Mouse (Mus musculus) cortical plate, adult 2 months (tissue): ENCODE measurements around the gene Gtpbp1. TPM values are rescaled to one million over a fixed set of nuclear protein-coding genes. Genes with fewer than 3 reads are reported as not detected.

Source experiments
- H3K27ac ChIP-seq: fragments of 200-500 bp; 2 replicates; pipeline ENCODE4 v1.5.1; 2012; ENCODE audit warnings: low read length, control low read depth, inconsistent platforms; ENCODE audit not compliant: insufficient read depth
- H3K4me1 ChIP-seq: fragments of 200-500 bp; 2 replicates; pipeline ENCODE4 v1.6.1; 2011; ENCODE audit warnings: low read length; ENCODE audit not compliant: control insufficient read depth, insufficient read depth
- H3K4me3 ChIP-seq: fragments of 200-500 bp; 2 replicates; pipeline ENCODE4 v1.5.1; 2011; ENCODE audit warnings: mild to moderate bottlenecking, low read length, control low read depth; ENCODE audit not compliant: insufficient read depth
- CTCF ChIP-seq: fragments of 200-500 bp; IDR thresholded peaks from 2 replicates; pipeline ENCODE4 v1.5.1; 2011; ENCODE audit warnings: mild to moderate bottlenecking, control low read depth, low read length; ENCODE audit not compliant: insufficient read depth; ENCODE audit errors: extremely low read depth
- POLR2A ChIP-seq: fragments of 200-500 bp; IDR thresholded peaks from 2 replicates; pipeline ENCODE4 v1.6.1; 2011; ENCODE audit warnings: mild to moderate bottlenecking, low read length, control low read depth; ENCODE audit not compliant: insufficient read depth; ENCODE audit errors: extremely low read depth
- polyA plus RNA-seq: library from polyadenylated mRNA; depleted of rRNA; stranded (reverse); fragments of >200 nt; gene quantifications from 2 replicates; pipeline ENCODE4 v1.2.3, GENCODE M21; 2012

Gene Gtpbp1
- polyA plus RNA-seq, 1 experiment, result 36.4 TPM

GRCm38 (mm10) chr15:79692334-79692733 lies 1.7 kb downstream of the Gtpbp1 start:
- H3K4me1 ChIP-seq, result peaks cover 5% of the 10 kb centered on the region; the same call in 1 of the 2 replicates
- H3K27ac ChIP-seq, result no peak overlapping the region
- no peak overlapping the region for H3K4me3 ChIP-seq
- TF ChIP-seq POLR2A (no peak), CTCF (no peak)

GRCm38 (mm10) chr15:79693740-79694139 lies 3.1 kb downstream of the Gtpbp1 start:
- TF ChIP-seq CTCF, result no peak
- TF ChIP-seq POLR2A, result no peak
- Histone ChIP-seq H3K4me1 (peaks cover 5% of the 10 kb centered on the region; the same call in 1 of the 2 replicates), H3K4me3 (no peak overlapping the region), H3K27ac (peak overlapping the region; percentile 15; the same call in 1 of the 2 replicates)

- Histone ChIP-seq H3K4me1 (peaks cover 5% of the 10 kb centered on the region; the same call in 1 of the 2 replicates), H3K27ac (no peak overlapping the region; the same call in 1 of the 2 replicates), H3K4me3 (no peak overlapping the region)
- TF ChIP-seq CTCF (no peak), POLR2A (no peak)
Observed at GRCm38 (mm10) chr15:79694512-79694911, 3.9 kb downstream of the Gtpbp1 start.

GRCm38 (mm10) chr15:79695516-79695915 lies 4.9 kb downstream of the Gtpbp1 start:
- H3K27ac ChIP-seq, result no peak overlapping the region

GRCm38 (mm10) chr15:79696508-79696907 lies 5.9 kb downstream of the Gtpbp1 start:
- TF ChIP-seq CTCF (no peak), POLR2A (no peak)
- peaks cover 4% of the 10 kb centered on the region; the same call in 1 of the 2 replicates for H3K4me1 ChIP-seq
- no peak overlapping the region for H3K4me3 ChIP-seq
- no peak overlapping the region for H3K27ac ChIP-seq

More at GRCm38 (mm10) chr15:79695516-79695915, 4.9 kb downstream of the Gtpbp1 start:
- Histone ChIP-seq H3K4me1 (peaks cover 5% of the 10 kb centered on the region; the same call in 1 of the 2 replicates), H3K4me3 (no peak overlapping the region)
- no peak for TF ChIP-seq POLR2A
- TF ChIP-seq CTCF, result no peak

GRCm38 (mm10) chr15:79697011-79697410 lies 6.4 kb downstream of the Gtpbp1 start:
- Histone ChIP-seq H3K27ac (no peak overlapping the region), H3K4me3 (no peak overlapping the region), H3K4me1 (peaks cover 2% of the 10 kb centered on the region; the same call in 1 of the 2 replicates)
- no peak for TF ChIP-seq CTCF
- TF ChIP-seq POLR2A, result no peak

- TF ChIP-seq POLR2A (no peak), CTCF (no peak)
- Histone ChIP-seq H3K4me3 (no peak overlapping the region), H3K4me1 (peaks cover 2% of the 10 kb centered on the region; the same call in 1 of the 2 replicates), H3K27ac (no peak overlapping the region)
Observed at GRCm38 (mm10) chr15:79697558-79698187, 7.0 kb downstream of the Gtpbp1 start.

GRCm38 (mm10) chr15:79706603-79707214 lies 16.1 kb downstream of the Gtpbp1 start:
- no peak overlapping the region for H3K27ac ChIP-seq
- no peaks in the 10 kb centered on the region for H3K4me1 ChIP-seq
- no peak overlapping the region for H3K4me3 ChIP-seq
- TF ChIP-seq POLR2A, result no peak
- no peak for TF ChIP-seq CTCF

- no peak overlapping the region for H3K27ac ChIP-seq
- H3K4me3 ChIP-seq, result no peak overlapping the region
- no peak for TF ChIP-seq CTCF
- TF ChIP-seq POLR2A, result no peak
- H3K4me1 ChIP-seq, result no peaks in the 10 kb centered on the region
Observed at GRCm38 (mm10) chr15:79708229-79708822, 17.7 kb downstream of the Gtpbp1 start.

- no peak for TF ChIP-seq POLR2A
- Histone ChIP-seq H3K27ac (no peak overlapping the region), H3K4me3 (no peak overlapping the region), H3K4me1 (no peaks in the 10 kb centered on the region)
Observed at GRCm38 (mm10) chr15:79715646-79716045, 25.0 kb downstream of the Gtpbp1 start.
